Comparison of ENCODE assay signal across 8 mouse cellular contexts in the genomic region with DNA sequence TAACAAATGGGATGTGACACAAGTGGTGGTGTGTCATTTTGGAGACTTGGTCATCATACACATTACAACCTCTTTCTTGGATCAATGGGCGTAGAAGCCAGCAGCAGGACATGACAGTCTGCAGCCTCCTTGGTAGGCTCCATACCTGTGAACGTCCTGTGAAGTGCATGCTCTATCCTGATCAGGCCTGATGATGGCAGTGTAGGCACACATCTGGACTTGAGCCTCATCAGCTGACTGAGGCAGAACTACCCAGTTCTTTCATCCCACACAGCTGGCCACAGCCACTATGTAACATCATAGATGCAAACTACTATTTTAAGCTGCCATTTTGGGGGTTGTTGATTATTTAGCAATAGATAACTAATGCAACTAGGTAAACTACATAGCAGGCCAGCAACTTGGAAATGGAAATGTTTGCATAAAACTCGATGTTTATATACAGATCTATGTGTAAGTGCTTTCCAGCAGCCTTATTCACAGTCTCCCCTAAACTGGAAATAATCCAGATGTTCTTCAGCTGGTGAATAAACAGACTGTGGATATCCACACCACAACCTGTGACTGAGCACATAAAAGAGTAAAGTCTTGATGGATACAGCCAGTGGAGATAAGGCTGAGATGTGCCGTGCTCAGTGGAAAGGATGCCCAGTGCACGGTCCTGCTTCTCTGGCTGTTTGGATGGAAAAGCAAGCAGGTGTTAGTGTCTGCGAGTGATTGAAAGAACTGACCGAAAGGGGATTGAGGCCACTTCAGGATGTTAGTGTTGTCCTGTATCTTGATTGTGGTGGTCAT. TPM values are rescaled to one million over a fixed set of nuclear protein-coding genes. Genes with fewer than 3 reads are reported as not detected.
DNase-seq lines count a peak whose midpoint lies in the region; ATAC-seq and TF ChIP-seq lines count a peak whose summit lies in the region.

No protein-coding gene starts in this region.

- H3K4me3 ChIP-seq in lung, postnatal 0 days (ENCODE audit: low read depth, low read length): no peak overlapping the region

- ATAC-seq in lung, postnatal 0 days: peak; percentile 85
- no peak; the same call in 1 of the 2 replicates for ATAC-seq in erythroblast, adult 5-6 weeks (replicated peaks; ENCODE audit: low FRiP score, poor library complexity, severe bottlenecking)

- 74% methylated on average over 7 of the region's 7 CpGs for WGBS in lung, postnatal 0 days

- no peak overlapping the region for H3K27ac ChIP-seq in lung, postnatal 0 days (ENCODE audit: low read length)

- no peak overlapping the region for H3K9ac ChIP-seq in lung, postnatal 0 days (replicated peaks; ENCODE audit: low read depth)

- no peak for TF ChIP-seq EP300 in lung, postnatal 0 days (IDR thresholded peaks at IDR 0.05)

- no peaks in the 10 kb centered on the region for H3K9me3 ChIP-seq in lung, postnatal 0 days (ENCODE audit: low read length)

- no peaks in the 10 kb centered on the region for H3K4me1 ChIP-seq in lung, postnatal 0 days (ENCODE audit: insufficient read depth, low read depth, low read length)

- TF ChIP-seq CTCF in lung, postnatal 0 days (IDR thresholded peaks at IDR 0.05): peak; percentile 85

- H3K4me2 ChIP-seq in lung, postnatal 0 days (replicated peaks; ENCODE audit: low read depth, low read length): no peak overlapping the region

- peaks cover 10% of the 10 kb centered on the region; the same call in 1 of the 2 replicates for H3K36me3 ChIP-seq in lung, postnatal 0 days (ENCODE audit: insufficient read depth, low read length)

- no peaks in the 10 kb centered on the region for H3K27me3 ChIP-seq in lung, postnatal 0 days (replicated peaks; ENCODE audit: insufficient read depth, low read length)

- peak; percentile 58 for DNase-seq in embryo, embryonic 10 days (ENCODE audit: low spot score)
- DNase-seq in embryo, embryonic 9.5 days (ENCODE audit: extremely low spot score): no peak
- DNase-seq in thymus, postnatal 4 days: peak; percentile 37
- DNase-seq in thymus, postnatal 25 days: no peak
- DNase-seq in gastrocnemius, postnatal 25 days: peak; percentile 29
- DNase-seq in kidney, adult 8-10 months: peak; percentile 18 to 38
- DNase-seq in lung, postnatal 0 days (ENCODE audit: low spot score): peak; percentile 64

RNA-seq across cellular contexts. Expression of a gene that starts 23.9 kb away (rescaled TPM):
- total RNA-seq in gastrocnemius, postnatal 25 days (2021): 1 to 10 TPM; 5.8 to 7.3 TPM
- 4.9 and 6.4 TPM in 2 replicates for polyA plus RNA-seq in lung, postnatal 0 days (2015; fragmentation: Nextera tagmentation; extraction: Ambion mirVana)
- 3.8 and 8.8 TPM in 2 replicates for total RNA-seq in erythroblast, adult 5-6 weeks (2015; ENCODE audit: low replicate concordance)
- total RNA-seq in erythroblast, adult 5-6 weeks (2017; ENCODE audit: low replicate concordance): 11.3 and 12.1 TPM in 2 replicates

RNA-seq across cellular contexts. Expression of a gene that starts 24.0 kb away (rescaled TPM):
- 1 to 10 TPM; 2.7 to 3.8 TPM for total RNA-seq in gastrocnemius, postnatal 25 days (2021)
- 76.5 and 80.8 TPM in 2 replicates for polyA plus RNA-seq in lung, postnatal 0 days (2015; fragmentation: Nextera tagmentation; extraction: Ambion mirVana)
- total RNA-seq in erythroblast, adult 5-6 weeks (2015; ENCODE audit: low replicate concordance): 15.0 and 22.3 TPM in 2 replicates
- 12.8 and 23.6 TPM in 2 replicates for total RNA-seq in erythroblast, adult 5-6 weeks (2017; ENCODE audit: low replicate concordance)

Comparison
In these comparisons a context has a peak if more than half of its experiments do, and no peak if none do; other contexts are left out.
1. DNase-seq: peak in embryo, embryonic 10 days (single experiment), thymus, postnatal 4 days (single experiment), gastrocnemius, postnatal 25 days (single experiment), kidney, adult 8-10 months (2 of 2) and lung, postnatal 0 days (single experiment); none in embryo, embryonic 9.5 days (single experiment) and thymus, postnatal 25 days (single experiment).